Mouse (Mus musculus): ENCODE results near the gene Slc17a9. TPM values are rescaled to one million over a fixed set of nuclear protein-coding genes. Genes with fewer than 3 reads are reported as not detected.
A peak's percentile ranks its signal among the peaks of the same experiment; 100 is the strongest.

The Slc17a9 gene
- total RNA-seq, 2 experiments from 2014 or later = 2.9 to 3.2 TPM

DNA sequence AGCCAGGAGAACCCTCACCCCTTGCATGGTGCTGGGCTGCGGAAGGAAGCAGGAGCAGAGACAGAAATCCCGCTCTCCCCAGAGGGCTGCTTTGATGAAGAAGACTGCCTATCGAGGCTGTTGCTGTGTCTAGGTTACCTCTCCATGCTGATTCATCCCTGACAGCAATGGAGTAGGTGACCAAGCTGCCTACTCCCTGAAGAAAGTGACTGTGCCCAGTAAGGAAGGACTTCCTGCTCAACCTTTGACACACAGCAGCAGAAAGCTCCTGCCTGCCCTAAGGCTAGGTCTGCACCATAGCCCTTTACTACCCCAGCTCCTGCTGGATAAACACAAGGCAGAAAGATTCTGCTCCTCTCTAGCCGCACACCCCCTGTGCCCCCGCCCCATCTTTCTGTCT, 23.8 kb downstream of the Slc17a9 start:
- DNase-seq (ENCODE audit: low spot score in 2 of 2) = no peak

DNA sequence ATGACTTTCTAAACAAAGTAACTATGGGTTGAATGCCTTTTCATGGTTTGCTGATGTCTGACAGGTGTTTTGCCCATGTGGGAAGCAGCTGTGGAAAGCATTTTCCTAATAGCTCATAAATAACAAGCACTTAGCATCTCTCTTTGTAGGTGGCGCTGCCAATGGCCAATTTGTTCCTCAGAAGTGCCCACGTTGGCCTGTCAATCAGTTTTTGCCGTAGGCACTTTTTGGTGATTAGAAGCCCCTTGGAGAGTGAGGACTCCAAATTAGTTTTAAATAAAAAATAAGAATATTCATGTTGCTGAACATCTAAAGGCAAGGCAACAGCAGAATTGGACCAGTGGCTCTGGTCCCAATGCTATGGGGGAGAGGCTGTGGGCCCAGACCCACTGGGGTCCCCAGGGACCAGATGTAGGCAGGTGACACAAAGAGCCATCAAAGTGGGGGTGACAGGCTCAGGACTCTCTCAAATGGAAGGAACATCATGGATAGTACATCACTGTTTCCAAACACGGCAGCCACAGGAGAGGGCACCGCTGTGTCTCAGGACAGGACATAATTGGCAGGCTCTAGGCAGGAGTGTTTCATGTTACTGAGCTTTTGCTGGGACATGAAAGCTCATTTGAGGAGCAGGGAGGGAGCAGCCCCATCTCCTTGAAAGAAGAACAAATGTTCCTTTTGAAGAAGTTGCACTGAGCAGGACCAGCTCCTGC, 30.1 kb downstream of the Slc17a9 start:
- DNase-seq (ENCODE audit: low spot score in 2 of 2) = no peak

DNA sequence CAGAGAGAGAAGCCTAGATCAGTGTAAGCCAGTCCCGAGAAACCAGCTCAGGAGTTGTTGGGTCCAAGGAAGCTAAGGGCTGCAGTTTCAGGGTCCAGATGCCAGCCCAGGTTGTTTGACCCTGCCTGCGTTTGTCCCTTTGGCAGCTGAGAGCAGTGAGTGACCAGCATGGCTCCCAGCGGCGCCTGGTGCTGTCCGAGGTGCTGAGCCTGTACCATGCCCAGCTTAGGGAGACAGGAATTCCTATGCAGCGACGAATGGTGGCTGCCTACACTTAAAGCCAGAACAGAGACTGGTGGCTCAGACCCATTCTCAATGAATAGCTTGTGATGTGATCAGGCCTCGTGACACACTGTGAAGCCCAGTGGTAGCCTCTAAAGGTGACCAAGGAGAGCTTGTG, 30.8 kb downstream of the Slc17a9 start:
- DNase-seq (ENCODE audit: low spot score in 2 of 2) = peak; percentile 30 to 42

DNA sequence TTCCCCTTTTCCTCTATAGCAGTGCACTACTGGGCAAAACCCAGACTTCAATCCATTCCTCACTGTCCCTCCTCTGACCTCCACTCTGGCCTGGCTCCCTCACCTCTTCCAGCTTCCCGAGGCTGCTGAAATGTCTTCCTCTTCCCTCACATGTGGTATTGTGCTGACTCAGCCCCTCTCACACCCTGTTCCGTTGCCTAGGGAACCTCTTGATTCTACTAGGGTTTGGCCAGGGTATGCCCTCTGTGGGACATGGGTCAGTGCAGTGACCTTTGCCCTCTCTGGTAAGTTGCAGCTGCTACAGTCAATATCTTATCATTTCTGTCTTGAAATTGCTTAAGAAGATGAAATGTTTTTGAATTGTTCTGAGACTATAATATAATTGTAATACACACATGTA, 31.7 kb downstream of the Slc17a9 start:
- no peak for DNase-seq (ENCODE audit: low spot score in 2 of 2)

DNA sequence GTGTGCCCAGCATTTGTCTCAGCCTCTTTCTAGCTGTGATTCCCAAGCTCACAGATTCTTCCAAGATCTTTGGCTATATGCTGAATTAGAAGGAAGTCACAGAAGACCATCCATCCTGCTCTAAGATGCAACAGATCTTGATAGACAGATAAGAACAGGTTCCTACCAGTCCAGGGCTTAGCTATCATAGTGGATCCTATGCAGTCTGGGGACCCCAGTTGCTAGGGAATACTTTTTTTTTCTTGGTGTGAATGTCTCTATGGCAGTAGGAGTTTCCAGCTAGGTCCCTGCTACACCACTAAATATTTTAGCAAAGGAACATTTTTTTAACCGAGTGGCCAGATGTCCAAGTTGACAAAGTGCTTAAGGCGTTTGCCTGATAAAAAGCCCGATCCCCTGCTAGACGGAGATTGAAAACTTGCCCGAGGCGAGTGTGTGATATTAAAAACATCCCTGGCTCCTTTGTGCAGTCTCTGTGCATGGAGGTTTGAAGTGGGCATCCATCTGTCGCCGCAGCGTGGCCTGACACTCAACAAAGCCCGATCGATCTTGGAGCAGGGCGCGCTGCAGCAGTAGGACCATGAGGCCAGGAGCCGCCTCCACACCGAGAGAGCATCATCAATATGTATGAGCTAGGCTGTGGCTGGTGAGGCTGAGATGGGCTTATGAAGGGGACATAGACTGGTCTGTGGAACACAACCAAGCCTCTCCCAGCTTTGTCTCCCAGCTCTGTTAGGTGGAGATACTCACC, 33.6 kb downstream of the Slc17a9 start:
- no peak for DNase-seq (ENCODE audit: low spot score in 2 of 2)

DNA sequence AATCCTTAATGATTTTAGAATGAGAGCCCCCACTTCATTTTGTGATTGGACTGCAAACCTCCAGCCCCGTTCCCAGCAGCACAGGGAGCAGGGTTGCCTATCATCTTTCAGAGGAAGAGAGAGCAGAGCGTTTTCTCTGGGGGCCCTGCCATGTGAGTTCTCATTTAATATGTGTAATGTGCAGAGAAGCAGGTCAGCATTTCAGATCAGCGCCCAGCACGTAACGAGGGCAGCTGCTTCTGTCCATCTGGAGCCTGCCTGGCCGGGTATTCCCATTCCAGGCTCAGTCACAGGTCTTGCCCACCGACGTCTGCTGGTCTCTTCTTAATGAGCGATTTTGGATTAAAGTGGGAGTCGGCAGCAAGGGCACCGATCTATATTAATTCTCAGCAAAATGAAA, 39.9 kb downstream of the Slc17a9 start:
- no peak for DNase-seq (ENCODE audit: low spot score in 2 of 2)

DNA sequence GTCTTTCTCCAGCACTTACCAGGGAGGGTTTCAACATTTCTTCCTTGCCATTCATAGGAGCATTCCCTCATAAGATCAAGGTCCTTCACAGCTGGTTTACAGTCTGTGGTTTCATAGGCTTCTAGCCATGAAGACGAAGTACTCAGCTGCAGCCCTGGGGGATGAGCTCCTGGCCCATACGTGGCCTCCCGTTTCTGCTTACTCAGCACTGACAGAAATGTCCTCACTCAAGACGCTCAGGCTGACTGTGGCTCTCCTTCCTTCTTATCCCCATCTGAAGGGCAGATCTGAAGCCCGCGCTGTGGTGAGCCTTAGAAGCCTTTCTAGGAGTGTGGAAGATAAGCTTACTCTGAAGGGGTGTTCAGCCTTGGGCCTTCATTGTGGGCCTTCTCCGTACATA, 40.6 kb downstream of the Slc17a9 start:
- no peak for DNase-seq (ENCODE audit: low spot score in 2 of 2)

DNA sequence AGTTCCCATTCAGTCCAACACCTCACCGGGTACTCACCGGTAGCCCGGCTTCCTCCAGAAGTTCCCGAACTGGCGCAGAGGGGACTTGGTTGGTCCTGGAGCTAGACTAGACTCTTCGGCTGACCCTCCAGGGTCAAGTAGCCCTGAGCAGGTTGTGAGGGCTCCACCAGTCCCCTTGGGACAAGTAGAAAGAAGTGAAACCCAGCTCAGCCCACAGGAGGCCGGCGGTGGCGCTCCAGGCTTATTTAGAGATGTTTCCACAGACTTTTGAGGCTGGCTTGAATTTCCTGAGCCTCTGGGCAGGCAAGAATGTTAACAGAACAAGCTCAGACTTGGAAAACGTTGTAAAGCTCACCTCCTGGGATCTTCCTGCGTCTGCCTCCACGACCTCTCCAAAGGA, 50.2 kb downstream of the Slc17a9 start:
- no peak for DNase-seq (ENCODE audit: low spot score in 2 of 2)

DNA sequence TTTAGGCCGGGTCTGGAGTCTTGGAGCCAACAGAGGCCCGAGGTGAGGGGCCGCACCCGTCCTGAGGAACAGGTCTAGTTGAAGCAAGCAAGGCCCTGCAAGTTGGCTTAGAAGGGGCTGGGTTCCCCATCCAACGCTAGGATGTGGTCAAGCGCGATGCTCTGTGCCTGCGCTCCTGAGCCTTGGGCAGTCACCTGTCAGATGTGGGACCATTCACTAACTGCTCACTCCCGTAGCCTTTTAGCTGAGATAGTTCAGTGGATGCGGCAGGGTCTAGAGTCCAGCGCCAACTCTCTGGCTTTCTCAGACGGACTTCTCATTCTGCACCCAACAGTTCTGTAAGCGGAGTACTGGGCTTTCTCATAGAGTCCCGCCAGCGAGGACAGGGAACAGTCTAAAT, 50.6 kb downstream of the Slc17a9 start:
- DNase-seq (ENCODE audit: low spot score in 2 of 2) = no peak

DNA sequence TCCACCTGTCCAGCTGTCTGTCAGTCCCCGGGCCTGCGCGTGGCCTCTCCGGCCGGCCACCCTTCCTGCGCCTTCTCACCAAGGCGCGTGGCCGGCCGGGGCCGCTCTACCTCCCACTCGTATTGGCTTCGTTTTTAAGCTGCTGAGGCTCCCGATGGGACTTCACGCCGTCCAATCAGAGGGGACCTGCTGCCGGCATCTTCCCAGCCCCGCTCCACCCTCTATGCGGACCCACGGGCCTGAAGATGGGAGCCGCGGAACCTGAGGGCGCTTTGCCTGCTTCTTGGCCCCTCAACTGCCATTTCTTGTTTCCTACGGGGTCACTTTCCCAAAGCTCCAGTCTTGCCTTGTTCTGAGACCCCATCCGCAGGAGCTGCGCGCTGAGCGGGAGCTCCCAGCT, 51.7 kb downstream of the Slc17a9 start, which contains the start of gene Bhlhe23:
TSS of gene Bhlhe23 (minus strand) at position 108 of the 400 bp plus-strand sequence.
- DNase-seq (ENCODE audit: low spot score in 2 of 2) = no peak

DNA sequence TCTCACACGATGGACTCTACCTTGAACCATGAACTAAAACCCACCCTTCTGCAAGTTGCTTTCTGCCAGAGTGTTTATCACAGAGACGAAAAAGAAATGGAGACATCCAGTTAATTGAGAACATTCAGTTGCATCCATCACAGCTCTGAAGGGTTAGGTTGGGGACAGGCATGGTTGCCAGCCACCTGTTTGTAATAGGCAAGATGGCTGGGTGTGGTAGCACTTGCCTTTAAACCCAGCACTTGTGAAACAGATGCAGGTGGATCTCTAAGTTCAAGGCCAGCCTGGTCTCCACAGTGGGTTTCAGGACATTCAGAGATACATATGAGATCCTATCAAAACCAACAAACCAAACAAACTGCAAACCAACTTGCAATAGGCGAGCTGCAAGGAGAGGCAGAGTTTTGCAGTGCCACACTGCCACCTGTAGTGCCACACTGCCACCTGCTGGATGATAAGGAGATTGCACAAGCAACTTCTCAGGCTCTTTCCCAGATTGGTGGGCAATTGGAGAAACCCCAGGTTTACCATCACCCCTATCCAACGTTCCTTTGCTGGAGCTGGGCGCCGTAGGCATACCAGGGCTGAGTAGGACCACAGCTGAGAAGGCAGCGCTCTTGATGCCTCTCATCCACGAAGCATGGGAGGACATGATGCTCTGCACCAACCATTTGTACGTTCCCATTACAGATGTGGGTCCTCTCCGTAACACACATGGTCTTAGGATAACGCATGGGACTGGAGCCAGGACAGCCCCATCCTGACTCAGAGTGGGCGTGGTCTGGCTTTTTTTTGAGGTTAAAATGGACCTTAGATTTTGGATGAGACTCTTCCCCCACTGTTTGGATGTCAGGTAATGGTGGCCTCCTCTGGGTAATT, 54.4 kb downstream of the Slc17a9 start:
- peak in 1 of 2 experiments; percentile 27 for DNase-seq (ENCODE audit: low spot score in 2 of 2)

DNA sequence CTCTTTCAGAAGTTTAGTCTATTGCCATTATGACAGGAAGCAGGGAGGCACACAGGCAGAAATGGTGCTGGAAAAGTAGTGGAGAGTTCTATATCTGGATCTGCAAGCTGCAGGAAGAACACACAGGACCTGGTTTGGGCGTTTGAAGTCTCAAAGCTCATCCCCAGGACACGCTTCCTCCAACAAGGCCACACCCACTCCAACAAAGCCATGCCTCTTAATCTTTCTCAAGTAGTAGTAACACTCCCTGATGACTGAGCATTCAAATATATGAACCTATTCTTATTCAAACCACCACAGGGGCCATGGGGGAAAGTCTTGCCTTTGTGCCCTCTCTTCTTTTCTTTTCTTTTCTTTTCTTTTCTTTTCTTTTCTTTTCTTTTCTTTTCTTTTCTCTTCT, 55.2 kb downstream of the Slc17a9 start:
- DNase-seq (ENCODE audit: low spot score in 2 of 2) = no peak

DNA sequence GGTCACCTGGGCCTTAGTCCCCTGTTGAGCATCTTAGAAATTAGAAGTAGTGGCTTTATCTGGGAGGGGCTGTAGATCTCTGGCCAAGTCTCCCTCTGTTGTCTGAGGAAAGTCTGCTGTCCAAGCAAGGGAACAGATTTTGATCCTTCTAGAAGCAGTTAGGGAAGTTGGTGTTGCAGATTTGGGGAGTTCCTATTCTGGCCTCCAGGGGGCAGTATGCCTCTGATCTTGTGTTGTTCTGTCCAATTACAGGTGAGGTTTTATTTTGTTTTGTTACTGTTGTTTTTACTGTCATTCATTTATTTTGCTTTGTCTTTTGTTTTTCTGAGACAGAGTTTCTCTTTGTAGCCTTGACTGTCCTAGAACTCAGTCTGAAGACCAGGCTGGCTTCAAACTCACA, 61.7 kb downstream of the Slc17a9 start:
- DNase-seq (ENCODE audit: low spot score in 2 of 2) = no peak

DNA sequence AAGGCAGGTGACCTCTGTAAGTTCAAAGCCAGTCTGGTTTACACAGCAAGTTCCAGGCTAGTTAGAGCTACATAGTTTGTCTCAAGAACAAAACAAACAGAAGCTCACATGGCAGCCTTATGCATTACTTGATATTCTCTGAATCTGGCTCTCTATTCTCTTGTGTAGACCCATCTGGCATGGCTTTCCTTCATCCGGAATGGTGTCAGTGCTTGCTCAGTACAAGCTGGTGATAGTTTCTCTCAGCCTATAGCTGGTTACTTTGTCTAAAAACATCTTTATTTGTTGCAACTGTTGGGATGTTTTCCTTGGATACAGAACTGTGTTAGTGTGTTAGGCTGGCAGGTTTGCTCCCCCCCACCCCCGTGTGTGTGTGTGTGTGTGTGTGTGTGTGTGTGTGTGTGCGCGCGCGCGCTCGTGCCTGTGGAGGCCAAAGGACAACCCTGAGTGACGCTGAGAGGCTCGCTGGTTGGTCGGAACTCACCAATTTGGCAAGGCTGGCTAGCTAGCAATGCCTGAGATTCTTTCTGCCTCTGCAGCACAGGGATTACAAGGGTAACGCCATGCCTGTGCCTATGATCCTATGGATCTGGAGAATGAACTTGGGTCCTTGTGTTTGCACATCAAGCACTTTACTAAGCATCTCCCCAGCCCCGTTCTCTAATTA, 62.6 kb downstream of the Slc17a9 start:
- no peak for DNase-seq (ENCODE audit: low spot score in 2 of 2)

DNA sequence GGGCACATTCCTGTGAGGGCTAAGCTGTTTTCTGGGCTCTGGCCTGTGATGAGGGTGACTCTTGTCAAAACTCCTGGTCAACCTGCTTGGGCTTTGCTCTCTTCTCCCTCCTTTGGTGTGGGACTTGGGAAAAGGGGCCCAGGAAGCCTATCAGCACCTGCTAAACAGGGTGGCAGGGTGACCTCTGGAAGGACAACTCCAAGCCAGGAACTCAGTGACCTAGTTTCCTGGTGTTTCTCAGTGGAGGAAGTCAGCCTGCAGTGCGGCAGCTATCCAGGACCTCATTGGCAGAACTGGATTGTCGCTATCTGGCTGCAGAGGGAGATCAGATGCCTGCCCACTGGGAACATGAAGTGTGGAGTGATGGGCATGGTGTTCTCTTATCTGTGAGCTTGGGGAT, 63.3 kb downstream of the Slc17a9 start:
- DNase-seq (ENCODE audit: low spot score in 2 of 2) = no peak

DNA sequence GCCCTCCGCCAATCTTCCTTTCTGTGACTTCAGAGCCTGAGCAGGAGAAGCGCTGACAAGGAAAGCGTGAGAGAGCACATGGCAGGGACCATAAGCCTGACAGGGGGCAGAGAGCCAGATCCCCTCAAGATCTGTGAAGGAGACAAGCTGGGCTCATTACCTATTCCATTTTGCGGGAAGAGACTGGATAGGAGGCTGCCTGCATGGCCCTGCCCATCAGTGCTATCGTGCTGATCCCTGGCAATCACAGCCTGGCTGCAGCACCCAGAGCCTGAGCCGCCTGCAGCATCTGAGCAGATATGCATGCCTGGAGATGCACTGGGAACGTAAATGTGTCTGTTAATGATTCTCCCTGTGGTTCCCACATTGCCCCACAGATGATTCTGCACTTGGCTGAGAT, 63.8 kb downstream of the Slc17a9 start:
- no peak for DNase-seq (ENCODE audit: low spot score in 2 of 2)

DNA sequence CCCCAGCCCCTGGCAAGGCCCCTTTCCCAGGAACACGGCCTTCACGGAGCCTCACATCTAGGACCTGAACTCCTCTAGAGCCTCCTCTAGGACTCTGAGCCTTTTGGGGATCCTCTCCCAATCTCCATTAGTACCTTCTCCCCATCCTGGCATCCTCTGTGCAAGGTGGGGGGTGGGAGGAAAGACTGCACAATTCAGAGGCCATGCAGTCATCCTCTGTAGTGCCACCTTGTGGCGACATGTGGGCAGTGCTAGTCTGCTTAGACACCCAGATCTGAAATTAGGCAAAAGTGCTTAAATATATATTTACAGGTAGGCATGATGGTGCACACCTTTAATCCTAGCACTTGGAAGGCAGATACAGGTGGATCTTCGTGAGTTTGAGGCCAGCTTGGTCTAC, 66.6 kb downstream of the Slc17a9 start:
- no peak for DNase-seq (ENCODE audit: low spot score in 2 of 2)

Data from adrenal gland, postnatal 4 days (tissue).